Mouse (Mus musculus) c-Kit-positive CD71-negative TER-119-negative erythroid progenitor cells, embryonic 14.5 days (primary cell): ENCODE measurements around the gene Tmpo.

ENCODE experiments used
- DNase-seq: peaks from one replicate; pipeline ENCODE4 v3.0.0-alpha.2; 2013; ENCODE audit warnings: low read depth

Tmpo gene

GRCm38 (mm10) chr10:91158442-91158841, 22.7 kb downstream of the Tmpo start:
- no peak for DNase-seq

DNA sequence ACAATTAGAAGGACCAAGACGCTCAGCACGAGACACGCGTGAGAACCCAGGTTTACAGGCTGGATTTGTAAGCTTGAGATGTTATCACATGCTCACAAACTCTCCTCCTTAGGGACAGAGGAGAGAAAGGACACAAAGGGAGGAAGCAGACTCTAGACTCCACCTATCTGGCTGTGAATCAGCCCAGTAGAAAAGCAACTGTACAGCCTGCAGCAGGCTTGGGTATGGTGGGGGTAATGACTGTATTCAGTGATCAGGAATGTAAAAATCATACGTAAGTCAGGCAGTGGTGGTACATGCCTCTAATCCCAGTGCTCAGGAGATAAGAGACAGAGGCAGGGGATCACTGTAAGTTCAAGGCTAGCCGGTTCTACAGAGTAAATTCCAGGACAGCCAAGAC, 24.8 kb downstream of the Tmpo start:
- DNase-seq: no peak

DNA sequence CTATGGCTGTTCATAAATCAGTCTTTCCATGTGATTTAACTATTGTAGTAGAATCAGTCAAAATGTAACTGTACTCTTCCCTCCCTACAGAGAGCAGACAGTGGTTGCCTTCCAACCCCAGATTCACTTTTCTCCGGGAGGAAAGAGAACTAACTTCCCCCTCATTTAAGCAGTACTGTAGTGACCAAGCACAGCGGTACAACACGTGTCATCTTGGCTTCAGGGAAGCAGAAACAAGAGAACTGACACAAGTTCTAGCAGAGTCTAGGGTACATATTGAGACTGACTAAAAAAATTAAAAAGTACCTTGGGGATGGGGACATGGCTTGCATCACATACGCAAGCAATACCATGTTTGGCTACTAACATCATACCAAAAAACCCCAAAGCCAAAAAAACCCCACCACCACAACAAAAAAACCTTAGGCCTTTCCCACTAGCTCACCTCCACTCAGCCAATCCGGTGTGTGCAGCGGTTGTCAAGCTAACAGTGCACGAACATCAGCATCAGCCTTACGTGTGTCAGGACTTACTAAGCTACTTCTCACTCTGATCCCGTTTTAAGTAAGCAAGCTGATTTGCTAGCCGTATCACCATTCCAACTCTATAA, 27.1 kb downstream of the Tmpo start:
- no peak for DNase-seq

DNA sequence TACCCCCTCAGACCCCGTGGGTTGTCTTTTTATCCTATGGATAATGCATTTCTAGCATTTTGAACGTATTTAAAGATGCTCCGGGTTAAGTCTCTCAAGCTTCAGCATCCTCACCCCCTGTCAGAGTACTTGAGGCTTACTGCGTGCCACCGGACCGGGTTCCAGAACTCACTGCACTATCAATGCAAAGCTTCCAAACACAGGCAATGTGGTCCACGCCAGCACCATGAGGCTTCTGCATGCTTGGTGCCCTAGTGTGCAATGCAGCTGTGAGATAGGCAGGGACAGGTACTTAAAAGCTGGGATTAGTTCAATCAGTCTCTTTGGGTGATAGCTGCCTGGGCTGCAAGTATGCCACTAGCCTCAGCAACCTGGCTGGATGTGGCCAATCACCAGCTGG, 35.7 kb downstream of the Tmpo start:
- no peak for DNase-seq

DNA sequence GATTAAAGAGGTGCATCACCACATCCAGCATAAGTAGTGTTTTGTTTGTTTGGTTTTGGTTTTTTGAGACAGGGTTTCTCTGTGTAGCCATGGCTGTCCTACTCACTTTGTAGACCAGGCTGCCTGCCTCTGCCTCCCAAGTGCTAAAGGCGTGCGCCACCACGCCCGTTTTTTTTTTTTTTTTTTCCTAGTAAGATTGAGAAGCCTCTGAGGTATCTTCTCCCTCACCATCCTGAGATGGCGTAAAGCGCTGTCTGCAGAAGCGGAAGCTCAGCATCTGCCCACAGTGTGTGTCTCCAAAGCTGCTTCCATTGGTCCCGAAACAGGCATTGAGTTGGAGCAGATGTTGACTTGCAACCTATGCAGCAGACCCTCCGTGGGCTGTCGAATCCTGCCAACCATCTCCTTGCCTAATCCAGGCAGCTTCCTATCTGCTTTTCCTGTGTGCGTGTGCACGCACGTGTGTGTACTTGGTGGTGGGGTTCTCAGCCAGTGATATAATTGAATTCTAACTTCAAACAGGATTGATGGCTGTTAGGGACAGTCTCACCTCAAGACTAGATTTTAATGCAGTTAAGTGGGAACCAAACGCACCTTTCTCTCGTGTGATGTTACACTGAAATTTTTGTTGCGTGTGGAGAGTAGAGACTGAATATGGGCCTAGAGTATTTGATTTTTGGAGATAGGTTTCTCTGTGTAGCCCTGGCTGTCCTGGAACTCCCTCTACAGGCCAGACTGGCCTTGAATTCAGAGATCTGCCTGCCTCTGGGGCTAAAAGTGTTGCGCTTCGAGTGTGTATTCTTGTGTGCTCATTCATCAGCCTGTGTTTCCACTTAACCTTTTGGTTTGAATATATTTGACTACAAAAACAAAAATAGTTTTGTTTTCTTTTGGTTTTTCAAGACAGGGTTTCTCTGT, 37.5 kb downstream of the Tmpo start:
- no peak for DNase-seq

DNA sequence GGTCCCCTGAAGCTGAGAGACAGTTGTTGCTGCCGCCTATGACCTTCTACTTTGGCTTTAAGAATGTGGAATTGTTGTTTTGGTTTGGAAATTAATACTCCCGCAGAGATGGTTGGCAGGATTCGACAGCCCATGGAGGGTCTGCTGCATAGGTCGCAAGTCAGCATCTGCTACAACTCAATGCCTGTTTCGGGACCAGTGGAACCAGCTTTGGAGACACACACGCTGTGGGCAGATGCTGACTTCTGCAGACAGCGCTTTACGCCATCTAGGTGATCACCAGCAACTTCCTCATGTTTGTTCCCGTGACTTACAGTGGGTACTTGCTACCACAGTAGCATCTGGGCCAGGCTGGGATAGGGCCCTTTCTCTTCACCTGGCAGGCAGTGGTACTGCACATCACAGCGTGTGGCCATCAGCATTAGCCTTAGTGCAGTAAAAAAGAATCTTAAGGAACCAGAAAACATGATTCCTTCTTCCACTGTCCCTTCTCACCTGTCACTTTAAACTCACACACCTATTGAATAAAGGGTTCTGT, 38.4 kb downstream of the Tmpo start:
- no peak for DNase-seq

DNA sequence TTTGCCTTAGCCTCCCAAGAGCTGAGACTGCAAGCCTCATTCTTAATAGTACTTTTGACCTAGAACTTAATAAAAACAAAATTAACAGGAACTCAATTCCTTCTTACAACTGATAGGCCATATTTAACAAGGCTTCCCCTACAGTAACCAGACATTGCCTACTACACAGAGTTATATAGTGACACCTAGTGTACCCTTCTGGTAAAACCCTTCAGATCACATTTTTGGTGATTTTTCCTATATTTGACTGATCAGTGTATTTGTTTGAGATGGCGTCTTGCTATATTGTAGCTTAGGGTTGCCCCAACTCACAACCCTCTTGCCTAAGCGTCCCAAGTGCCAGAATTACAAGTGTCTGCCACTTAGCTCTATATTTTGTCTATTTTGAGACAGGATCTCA, 39.6 kb downstream of the Tmpo start:
- DNase-seq: peak; percentile 70

DNA sequence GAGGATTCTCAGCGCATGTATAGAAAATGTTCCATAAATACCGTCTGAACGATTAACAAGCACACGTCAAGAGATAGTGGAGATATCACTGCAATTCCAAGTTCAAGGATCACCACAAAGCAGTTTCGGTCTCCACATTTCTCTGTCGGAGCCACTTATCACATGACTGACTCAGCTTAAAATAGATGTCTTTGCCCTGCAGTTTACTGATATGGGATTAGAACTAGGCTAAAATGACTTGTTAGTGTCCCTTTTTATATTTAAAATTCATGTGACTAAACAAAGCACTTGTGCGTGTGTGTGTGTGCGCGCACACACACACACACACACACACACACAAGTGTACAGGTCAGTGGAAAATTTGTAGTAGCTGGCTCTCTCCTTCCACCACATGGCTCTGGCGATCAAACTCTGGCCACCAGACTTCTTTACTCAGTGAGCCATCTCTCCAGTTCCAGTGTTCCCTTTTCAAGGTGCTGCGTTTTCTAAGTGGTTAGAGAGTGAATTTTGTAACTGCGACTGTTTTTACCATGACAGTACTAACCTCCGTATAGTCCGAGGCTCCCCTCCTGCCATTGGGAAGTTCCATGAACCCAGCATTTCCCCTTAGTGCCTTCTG, 41.9 kb downstream of the Tmpo start:
- DNase-seq: no peak

DNA sequence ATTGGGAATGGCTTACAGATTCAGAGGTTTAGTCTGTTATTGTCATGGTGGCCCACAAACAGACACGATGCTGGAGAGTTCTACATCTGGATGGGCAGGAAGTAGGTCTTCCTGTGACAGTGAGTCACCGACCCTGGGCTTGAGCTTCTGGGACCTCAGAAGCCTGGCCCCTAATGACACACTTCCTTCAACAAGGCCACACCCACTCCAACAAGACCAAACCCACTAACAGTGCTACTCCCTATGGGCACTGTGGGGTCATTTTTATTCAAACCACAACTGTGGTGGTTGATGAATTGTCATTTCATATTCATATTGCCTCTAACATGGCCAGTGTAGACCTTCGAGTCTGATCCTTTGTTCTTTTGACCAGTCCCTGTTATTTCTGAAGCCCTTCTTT, 42.8 kb downstream of the Tmpo start:
- DNase-seq: peak; percentile 51

DNA sequence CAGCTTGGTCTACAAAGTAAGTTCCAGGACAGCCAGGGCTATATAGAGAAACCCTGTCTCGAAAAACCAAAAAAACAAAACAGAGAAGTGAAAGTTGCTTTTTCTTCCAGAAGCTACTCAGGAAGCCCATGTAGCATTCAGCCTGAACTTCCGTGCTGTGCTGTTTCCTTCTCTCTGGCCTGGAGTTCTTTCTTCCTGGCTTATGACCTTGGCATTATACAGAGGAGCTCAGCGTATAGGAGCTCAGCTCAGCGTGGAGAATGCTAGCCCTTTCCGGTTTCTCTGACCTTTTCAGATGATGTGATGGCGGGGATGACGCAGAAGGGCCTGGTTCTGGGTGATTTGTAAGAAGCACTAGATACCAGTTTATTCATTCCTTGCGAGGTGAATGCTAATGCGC, 43.7 kb downstream of the Tmpo start:
- DNase-seq: no peak

DNA sequence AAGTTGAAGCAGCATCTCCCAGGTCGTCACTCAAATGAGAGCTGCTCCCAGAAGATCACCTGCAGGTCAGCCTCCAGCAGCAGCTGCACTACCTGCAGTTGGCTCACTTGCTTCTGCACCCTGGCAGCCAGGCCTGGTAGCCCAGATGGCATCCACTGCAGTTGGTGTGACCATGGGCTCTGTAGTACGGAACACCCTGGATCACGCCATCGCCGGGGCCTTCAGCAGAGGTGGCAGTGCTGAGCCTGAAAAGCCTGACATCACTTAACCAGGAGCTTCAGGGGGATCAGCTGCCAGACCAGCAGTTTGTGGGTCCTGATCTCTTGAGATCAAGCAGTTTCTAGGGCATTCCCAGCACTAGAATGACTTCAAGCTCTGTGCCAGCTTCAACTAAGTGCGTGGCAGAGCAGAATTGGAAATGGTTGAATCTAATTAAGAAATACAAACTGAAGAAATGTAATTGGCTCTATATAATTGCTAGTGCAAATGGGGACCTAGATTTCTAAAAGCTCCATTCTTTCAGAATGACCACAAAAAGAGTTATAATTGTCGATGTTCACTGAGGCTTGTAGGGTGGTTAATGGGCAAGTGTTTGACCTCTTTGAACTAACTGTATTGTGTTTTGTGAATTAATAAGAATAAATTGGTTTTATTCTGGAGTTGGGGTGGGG, 45.7 kb downstream of the Tmpo start:
- no peak for DNase-seq

GRCm38 (mm10) chr10:91131565-91131964, 49.5 kb downstream of the Tmpo start:
- no peak for DNase-seq

DNA sequence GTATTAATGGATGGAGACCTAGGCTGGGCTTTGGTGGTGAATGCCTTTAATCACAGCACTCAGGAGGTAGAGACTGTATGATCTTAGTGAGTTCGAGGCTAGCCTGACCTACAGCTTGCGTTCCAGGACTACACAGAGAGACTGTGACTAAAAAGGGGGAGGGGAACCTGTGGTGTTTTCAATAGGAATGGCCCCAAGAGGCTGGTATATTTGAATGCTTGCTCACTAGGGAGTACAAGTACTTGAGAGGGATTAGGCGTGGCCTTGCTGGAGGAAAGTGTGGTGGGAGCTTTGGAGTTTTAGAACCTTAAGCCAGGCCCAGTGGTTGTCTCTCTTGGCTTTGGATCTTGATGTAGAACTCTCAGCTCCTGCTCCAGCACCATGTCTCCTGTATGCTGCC, 50.3 kb downstream of the Tmpo start:
- DNase-seq: no peak

- no peak for DNase-seq
These were observed 52.5 kb downstream of the Tmpo start for GRCm38 (mm10) chr10:91128551-91129160.

DNA sequence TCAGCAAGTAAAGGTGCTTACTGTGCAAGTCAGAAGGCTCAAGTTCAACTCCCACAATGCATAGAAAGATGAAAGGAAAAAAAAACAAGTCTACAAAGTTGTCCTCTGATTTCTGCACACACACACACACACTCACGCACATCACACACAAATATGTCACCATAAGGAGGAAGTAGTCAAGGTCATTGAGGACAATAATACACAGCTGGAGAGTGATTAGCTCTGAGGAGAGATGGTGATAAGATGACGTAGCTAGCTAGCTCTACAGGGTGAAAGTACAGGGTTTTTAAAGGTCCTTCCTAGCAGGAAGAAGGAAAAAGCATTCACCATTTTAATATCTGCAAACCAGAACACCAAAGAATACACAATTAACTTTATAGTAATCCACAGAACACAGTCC, 53.7 kb downstream of the Tmpo start:
- no peak for DNase-seq

DNA sequence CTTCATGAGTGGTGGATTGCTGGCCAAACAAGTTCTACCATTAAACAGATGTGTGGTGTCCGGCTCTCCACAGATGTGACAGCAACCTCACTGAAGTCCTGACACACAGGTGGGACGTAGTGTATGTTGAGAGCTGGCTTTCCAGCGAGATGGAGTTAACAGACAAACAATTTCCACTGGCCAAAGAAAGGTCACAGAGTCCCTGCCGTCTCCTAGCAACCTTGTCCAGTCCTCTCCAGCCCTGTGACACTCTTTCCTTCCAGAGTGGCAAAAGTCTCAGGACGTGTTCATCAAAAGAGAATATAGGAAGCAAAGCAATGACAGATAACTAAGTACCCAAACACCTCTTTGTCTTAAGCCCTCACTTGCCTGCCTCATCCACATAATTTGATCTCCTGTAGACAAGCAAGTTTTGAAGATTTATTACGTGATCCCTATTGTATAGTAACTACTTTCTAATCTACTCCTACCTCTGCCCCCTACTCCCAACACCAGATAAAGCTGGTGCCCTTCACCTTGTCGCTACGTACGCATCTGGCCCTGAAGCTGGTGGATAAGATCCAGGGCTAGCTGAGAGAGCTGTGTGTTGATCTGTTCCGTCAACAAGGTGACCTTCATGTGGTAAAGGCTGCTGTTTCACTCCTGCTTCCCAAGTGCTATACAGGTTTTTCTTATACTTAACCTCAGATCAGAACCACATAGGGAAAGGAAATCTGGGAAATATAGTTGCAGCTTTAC, 54.3 kb downstream of the Tmpo start:
- DNase-seq: no peak

DNA sequence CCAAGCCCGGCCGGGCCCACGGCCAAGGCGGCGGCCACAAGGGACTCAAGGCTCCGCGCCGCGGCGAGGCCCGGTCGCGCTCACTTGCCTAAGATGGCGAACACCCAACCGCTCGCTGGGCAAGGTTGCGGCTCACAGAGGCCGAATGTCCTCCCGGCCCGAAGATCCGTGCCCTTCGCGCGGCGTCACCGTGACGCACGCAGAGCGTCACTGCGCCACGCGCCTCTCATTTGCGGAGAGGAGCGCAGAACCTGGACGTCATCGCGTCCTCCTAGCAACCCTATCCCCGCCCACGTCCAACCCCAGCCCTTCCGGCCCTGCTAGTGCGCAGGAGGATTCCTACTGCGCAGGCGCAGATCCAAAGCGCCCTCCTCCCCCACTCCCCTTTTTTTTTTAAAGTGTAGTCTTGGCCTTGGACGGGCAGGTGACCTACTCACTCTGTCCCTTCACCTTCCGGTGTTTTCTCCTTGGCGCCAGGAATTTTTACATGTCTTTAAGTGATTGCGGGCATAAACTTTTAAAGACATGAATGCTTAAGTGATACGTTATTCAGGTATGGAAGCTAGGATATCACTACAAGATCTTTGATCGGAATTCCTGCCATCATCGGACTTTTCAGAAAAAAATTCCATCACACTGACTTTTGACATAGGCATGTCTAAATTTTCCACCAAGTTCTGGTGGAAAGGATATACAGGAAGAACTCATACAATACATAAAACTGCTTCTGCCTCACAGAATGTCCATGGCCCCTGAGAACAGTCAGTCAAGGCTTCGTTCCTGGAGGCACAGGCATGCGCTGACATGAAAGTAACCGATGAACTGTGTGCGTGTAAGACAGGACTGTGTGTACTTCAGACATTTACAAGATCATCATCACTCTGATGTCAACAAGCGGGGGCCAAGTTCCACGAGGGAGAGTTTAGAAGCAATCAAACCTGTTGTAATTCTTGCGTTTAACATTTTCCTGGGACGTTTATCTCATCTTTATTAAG, 57.0 kb downstream of the Tmpo start, which contains the start of gene Slc25a3:
Gene Slc25a3 (minus strand): TSS at position 232 of the 995 bp plus-strand sequence.
- peak; percentile 95 for DNase-seq

DNA sequence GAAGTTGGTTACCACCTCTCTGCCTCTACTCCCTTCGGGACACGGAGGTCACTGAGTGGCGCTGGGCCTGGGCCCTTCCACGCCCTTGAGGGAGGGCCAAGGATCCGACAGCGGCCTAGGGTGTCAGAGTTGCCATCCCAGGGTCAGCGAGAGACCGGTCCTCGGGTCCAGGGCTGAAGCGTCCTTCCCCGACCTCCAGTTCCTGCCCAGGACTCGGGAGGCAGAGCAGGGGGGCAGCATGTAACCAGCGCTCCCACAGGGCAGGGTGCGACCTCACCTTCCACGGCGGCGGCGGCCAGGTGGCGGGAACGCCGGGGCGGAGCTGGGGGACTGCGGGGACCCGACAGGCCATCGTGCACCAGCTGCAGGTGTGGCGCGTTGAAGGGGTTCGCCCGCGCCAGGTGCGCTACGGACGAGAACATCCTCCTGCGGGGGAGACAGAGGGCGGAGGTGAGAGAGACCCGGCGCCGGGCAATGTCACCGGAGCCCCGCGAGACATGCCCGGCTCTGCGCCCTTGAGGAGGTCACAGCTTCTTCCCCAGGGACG, 57.8 kb downstream of the Tmpo start:
- DNase-seq: no peak

DNA sequence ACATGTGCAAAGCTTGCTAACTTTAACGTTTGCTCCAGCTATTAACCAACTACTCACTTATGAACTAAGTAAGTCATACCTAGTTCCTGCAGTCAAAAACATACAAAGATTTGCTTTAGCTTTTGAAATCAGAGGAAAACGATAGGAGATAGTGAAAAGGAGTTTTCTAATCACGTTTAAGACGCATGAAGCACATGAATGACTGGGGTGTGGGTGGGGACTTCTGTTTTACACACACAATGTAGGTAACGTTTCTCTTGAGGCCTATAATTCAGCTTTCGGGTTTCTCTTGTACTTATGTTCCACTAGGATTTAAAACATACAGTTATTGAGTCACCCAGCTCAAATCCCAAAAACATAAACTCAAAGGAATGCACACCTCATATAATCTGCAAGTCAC, 58.5 kb downstream of the Tmpo start:
- no peak for DNase-seq

DNA sequence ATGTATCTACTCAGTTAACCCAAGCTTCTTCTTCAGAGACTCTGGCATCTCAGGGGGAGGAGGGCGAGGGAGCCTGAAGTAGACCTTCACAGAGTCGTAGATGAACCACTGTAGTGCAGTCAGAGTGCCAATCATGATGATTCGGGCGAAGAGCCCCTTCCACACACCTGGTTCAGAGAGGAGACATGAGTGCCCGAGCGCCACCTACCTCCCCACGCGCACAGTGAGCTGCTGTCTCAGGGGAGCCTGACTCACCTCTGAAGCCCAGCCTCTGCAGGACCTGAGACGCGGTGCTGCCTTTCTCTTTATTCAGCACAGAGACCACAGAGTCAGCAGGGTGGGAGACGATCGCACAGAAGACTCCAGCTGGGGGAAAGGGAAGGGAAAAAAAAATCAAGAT, 64.2 kb downstream of the Tmpo start:
- DNase-seq: no peak
